Mouse (Mus musculus): Measurements from ENCODE around the gene Zmynd12. TPM values are rescaled to one million over a fixed set of nuclear protein-coding genes. Genes with fewer than 3 reads are reported as not detected.
A peak's percentile ranks its signal among the peaks of the same experiment; 100 is the strongest.

The Zmynd12 gene
- polyA plus RNA-seq (2017; shearing (Covaris generic)) = under 1 TPM in 1 of 2 experiments, not detected in 1; 0.43 TPM

GRCm38 (mm10) chr4:119422294-119422964 is at the start of gene Zmynd12, which contains the start of gene Ppcs:
Gene Zmynd12, plus strand, starts transcription at chr4:119422814.
Gene Ppcs, minus strand, starts transcription at chr4:119422420.
- ATAC-seq = peak; percentile 91

DNA sequence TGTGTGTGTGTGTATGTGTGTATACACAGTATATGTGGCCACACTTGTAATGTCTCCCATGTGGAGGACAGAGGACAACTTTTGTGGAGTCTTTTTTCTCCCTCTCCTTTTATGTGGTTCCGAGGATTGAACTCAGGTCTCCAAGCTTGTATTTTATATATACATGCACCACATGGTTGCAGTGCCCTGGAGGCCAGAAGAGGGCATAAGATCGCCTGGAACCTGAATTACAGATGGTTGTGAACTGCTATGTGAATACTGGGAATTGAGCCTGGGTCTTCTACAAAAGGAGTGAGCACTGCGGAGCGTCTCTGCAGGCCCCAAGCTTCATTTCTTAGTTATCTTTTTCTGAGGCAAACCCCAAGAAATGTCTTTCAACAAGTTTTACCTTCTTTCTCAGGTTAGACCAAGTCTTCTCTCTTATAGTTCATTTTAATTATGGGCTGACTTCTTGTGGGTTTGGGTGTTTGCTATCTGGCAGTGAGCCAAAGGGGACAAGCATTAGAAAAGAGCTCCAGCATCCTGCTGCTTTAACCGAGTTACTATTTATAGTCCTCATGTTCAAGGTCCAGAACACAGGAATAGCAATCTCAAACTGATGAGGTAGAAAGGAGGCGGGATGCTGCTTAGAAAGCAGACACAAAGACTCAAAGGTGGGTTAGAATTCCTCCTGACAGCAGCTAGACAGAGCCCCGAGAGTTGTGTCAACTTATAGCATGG is 41.0 kb upstream of the Zmynd12 start:
- no peak for ATAC-seq

GRCm38 (mm10) chr4:119389184-119389583 is 33.4 kb upstream of the Zmynd12 start:
- ATAC-seq = no peak

DNA sequence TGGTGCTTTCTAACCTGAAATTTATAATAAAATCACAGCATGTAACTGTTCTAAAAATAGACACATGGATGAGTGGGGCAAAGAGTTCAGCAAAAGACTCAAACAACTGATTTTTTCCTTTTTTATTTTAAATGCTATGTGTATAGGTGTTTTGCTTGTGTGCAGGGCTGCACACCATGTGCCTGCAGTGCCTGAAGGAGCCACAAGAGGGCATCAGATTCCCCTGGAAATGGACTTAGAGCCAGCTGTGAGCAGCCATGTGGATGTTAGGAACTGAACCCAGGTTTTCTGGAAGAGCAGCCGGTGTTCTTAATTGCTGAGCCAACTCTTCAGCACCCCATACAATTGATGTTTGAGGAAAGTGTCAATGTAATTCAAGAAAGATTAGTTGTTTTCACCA is 32.2 kb upstream of the Zmynd12 start:
- no peak for ATAC-seq

- ATAC-seq = no peak
Measured at GRCm38 (mm10) chr4:119398751-119399150, 23.9 kb upstream of the Zmynd12 start.

DNA sequence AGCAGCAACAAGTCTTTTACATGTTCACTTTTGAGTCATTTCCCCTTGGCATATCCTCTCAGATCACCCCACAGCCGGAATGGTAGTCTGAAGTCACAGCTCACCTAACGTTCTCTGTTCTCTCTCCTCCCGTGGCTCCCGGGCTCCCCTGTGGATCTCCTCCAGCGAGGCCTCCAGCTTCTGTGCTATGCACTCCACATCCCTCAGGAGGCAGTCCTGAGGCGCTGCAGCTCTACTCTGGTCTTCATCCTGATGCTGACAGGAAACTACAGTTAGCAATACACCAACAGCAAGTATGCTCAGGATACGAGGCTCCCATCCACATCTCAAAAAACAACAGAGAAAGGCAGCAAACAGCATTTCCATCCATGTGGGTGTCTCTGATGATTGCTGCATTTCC is 21.7 kb upstream of the Zmynd12 start:
- no peak for ATAC-seq

GRCm38 (mm10) chr4:119403431-119403830 is 19.2 kb upstream of the Zmynd12 start:
- ATAC-seq = no peak

- no peak for ATAC-seq
Measured at GRCm38 (mm10) chr4:119411877-119412650, 10.6 kb upstream of the Zmynd12 start.

DNA sequence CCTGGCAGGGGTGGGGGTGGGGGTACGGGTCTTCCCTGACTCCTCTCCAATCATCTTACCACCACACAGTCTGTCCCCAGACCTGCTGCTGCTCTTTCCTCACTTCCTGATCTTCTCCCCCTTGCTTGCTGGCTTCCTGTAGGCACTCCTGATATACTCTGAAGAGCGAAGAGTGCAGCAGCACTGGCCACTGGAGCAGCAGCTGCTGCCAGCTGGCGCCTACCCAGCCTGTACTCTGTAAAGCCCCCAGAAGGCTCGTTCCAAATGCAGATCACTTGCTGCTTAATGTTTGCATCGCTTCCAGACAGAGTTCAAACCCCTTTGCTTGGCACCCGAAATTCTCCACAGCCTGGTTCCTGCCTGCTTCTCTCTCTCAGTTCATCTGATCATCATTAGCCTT is 9.8 kb upstream of the Zmynd12 start:
- no peak for ATAC-seq

DNA sequence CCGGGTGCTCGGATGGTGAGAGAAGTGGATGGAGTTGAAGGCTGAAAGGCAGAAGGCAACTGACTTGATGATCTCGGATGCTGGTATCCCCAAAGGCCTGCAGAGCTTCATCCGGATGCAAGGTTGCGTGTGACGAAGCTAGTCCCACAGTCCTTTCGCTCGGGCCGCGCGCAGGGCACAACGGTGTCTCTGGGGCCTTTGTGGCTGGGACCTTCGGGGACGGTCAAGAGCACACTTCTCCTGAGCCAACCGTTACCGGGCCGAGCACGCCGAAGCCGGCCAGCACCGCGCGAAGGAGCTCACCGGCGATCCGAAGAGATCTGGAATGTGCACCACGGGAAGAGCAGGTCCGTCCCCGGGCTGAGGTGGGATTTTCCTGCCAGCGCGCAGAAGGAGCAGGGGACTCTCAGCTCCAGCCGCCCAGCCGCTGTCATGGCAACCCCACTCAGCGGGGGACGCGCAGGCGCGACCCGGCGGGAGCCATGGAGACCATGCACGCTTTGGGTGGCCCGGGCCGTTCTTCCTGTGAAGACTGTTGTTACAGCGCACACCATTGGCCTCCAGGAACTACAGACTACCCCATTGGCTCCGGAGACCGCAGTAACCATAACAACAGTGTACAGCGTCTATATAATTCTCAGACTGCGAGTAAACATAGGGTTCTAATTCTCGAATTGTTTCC is 7.4 kb upstream of the Zmynd12 start, which contains the start of gene Ccdc30:
TSS of gene Ccdc30 (minus strand) at position 450 of the 682 bp plus-strand sequence.
- peak; percentile 100 for ATAC-seq

DNA sequence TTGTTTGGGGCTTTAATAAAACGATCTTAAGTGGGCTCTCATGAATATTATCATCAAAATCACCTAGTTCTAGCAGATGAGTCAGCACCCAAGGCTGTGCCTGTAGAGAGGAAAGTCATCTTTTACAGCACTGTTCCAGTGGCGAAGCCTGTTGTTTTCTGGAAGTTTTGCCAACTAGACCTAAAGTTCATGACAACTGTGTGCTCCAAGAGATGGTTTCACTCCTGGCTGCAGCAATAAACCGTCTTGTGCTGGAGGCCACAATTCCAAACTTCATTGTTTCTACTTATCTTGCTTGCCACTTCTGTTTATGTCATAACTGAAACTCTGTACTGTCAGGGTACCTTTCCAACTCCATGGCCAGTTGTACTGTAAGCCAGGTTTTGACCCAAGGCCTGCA is 5.3 kb upstream of the Zmynd12 start:
- no peak for ATAC-seq

GRCm38 (mm10) chr4:119417894-119418293 is 4.7 kb upstream of the Zmynd12 start:
- no peak for ATAC-seq

GRCm38 (mm10) chr4:119421191-119421590 is 1.4 kb upstream of the Zmynd12 start:
- no peak for ATAC-seq

- peak; percentile 42 for ATAC-seq
Measured at GRCm38 (mm10) chr4:119421921-119422293, 707 bp upstream of the Zmynd12 start.

DNA sequence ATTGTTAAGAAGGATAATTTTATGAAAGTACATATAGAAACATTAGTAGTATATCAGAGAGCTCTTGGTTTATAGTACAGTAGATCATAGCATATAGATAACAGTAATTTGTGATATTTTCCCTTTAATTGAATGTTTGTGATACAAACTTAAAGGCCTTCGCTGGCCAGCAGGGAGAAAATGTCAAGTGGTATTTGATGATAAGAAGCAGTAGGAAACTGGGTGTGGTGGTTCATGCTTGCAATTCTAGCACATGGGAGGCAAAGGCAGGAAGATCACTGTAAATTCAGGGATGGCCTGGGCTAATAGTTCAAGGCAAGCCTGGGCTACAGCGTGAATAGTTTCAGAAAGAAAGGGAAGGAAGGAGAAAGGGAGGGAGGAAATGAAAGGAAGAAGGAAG is 2.5 kb downstream of the Zmynd12 start:
- no peak for ATAC-seq

- no peak for ATAC-seq
Measured at GRCm38 (mm10) chr4:119425601-119426000, 3.0 kb downstream of the Zmynd12 start.

DNA sequence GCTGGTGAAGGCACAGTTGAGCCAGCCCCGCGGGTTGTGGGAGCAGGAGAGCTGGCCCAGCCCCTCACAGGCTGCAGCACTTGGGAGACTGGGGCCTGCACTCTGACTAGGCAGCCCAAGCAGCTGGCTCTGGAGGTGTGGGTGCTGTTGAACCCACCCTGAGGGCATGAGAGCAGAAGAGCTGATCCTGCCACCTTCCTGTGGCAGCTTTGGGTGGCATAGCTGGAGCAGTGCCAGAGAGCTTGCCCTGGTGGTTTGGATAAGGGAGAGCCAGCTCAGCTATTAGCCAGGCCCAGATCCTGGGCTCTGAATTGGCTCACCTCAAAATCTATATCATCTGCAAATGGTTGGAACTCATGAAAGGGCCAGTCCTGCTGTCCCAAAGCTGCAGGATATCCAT is 5.1 kb downstream of the Zmynd12 start:
- ATAC-seq = no peak

GRCm38 (mm10) chr4:119430678-119431077 is 8.1 kb downstream of the Zmynd12 start:
- ATAC-seq = peak; percentile 82

DNA sequence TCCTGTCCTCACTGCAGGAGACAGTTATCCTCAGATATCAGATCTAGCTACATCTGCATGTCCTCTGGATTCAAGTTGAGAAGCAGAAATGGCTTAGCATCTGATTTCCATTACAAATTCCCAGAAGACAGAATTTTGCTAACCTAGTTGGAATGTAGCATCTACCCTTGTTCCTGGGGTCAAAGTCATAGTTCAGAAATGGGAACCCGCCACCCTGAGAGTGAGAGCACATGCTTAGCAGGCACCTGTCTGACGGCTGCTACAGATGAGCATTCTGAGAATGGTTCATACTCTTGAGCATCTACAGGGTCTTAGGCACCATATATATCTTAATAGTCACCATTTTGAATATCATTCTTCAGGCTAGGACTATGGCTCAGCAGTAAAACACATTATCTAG is 15.3 kb downstream of the Zmynd12 start:
- no peak for ATAC-seq

DNA sequence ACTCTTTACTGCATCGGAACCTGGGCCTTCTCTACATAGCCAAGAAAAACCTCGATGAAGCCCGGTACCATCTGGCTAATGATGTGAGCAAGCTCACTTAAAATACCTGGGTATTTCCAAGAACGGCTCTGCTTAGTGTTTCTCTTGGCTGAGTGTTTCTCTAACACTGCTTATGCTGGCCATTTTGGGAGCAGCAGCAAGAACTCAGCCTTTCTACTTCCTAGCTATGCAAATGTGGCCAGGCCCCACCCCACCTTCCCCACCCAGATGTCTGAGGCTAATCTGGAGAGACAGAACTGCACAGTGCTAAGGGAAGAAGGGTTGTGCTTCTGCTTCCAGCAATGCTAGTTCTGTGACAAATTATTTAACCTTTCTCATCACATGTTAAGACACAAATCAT is 19.2 kb downstream of the Zmynd12 start:
- no peak for ATAC-seq

DNA sequence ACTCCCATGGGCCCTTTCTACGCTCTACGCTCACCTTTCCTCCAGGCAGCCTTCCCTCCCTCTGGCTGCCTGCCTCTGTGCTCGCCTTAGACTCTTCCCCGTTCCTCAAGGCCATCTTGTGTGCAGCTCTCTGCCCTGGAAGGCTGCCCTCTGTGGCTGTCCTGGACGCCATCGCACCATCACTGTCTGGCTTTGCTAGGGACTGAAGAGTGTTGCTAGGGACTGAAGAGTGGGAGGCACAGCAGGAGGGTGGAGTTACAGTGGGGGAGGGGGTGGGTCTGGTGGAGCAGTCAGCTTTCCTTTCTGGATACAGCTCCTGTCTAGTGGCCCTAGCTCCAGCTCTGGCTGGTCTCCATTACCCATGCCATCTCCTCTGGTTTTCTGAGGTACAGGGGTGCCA is 19.9 kb downstream of the Zmynd12 start:
- no peak for ATAC-seq

DNA sequence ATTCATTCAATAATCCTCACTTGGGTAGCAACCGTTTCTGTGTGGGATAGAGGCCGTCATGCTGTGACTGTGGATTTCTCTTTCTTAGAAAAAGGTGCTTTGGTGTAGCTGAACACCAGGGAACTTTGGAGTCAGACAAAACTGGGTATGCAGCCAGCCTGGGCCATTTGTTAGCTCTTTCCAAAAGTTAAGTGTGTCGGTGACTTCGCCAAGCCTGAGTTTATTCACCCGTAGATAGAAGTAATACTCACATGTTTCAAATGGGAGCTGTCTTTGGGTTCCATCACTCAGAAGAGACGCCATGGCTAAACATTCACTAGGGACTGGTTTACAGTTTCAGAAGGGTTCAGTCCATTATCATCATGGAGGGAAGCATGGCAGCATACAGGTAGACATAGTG is 24.6 kb downstream of the Zmynd12 start:
- no peak for ATAC-seq

- ATAC-seq = no peak
Measured at GRCm38 (mm10) chr4:119447786-119448185, 25.2 kb downstream of the Zmynd12 start.

Data from CD4-positive, CD25-positive, alpha-beta regulatory T cell, adult 4 months (primary cell).